Mouse (Mus musculus): Measurements from ENCODE around the gene Camsap1. TPM values are rescaled to one million over a fixed set of nuclear protein-coding genes. Genes with fewer than 3 reads are reported as not detected.

Camsap1 gene
- polyA plus RNA-seq, 1 experiment from 2014 or later: 19.1 TPM

GRCm38 (mm10) chr2:25884756-25885155 is 98.3 kb downstream of the Camsap1 start:
- Histone ChIP-seq H3K79me2 (ENCODE audit: inconsistent target) (no peaks in the 10 kb centered on the region), H3K4me3 (ENCODE audit: inconsistent target) (no peak overlapping the region), H3K27ac (no peak overlapping the region), H3K36me3 (ENCODE audit: inconsistent target) (no peaks in the 10 kb centered on the region)
- WGBS (ENCODE audit: missing documents): 94% methylated on average over 3 of the region's 3 CpGs

GRCm38 (mm10) chr2:25882276-25882675 is 100.8 kb downstream of the Camsap1 start:
- 62% methylated on average over 1 of the region's 1 CpGs for WGBS (ENCODE audit: missing documents)

GRCm38 (mm10) chr2:25879061-25879460 is 104.0 kb downstream of the Camsap1 start:
- Histone ChIP-seq H3K4me3 (ENCODE audit: inconsistent target) (no peak overlapping the region), H3K27ac (no peak overlapping the region), H3K79me2 (ENCODE audit: inconsistent target) (no peaks in the 10 kb centered on the region), H3K36me3 (ENCODE audit: inconsistent target) (no peaks in the 10 kb centered on the region)
- 56% methylated on average over 4 of the region's 4 CpGs for WGBS (ENCODE audit: missing documents)

More at GRCm38 (mm10) chr2:25882276-25882675, 100.8 kb downstream of the Camsap1 start:
- Histone ChIP-seq H3K79me2 (ENCODE audit: inconsistent target) (no peaks in the 10 kb centered on the region), H3K27ac (no peak overlapping the region), H3K36me3 (ENCODE audit: inconsistent target) (no peaks in the 10 kb centered on the region), H3K4me3 (ENCODE audit: inconsistent target) (no peak overlapping the region)

GRCm38 (mm10) chr2:25878516-25878915 is 104.6 kb downstream of the Camsap1 start:
- H3K36me3 ChIP-seq (ENCODE audit: inconsistent target): no peaks in the 10 kb centered on the region
- H3K27ac ChIP-seq: no peak overlapping the region
- WGBS (ENCODE audit: missing documents): 81% methylated on average over 2 of the region's 2 CpGs
- H3K4me3 ChIP-seq (ENCODE audit: inconsistent target): no peak overlapping the region
- no peaks in the 10 kb centered on the region for H3K79me2 ChIP-seq (ENCODE audit: inconsistent target)

- H3K79me2 ChIP-seq (ENCODE audit: inconsistent target): no peaks in the 10 kb centered on the region
- H3K4me3 ChIP-seq (ENCODE audit: inconsistent target): no peak overlapping the region
- no peak overlapping the region for H3K27ac ChIP-seq
- 9% methylated on average over 42 of the region's 49 CpGs for WGBS (ENCODE audit: missing documents)
- no peaks in the 10 kb centered on the region for H3K36me3 ChIP-seq (ENCODE audit: inconsistent target)
Measured at GRCm38 (mm10) chr2:25877736-25878268, 105.3 kb downstream of the Camsap1 start.

- Histone ChIP-seq H3K27ac (no peak overlapping the region), H3K4me3 (ENCODE audit: inconsistent target) (no peak overlapping the region), H3K79me2 (ENCODE audit: inconsistent target) (no peaks in the 10 kb centered on the region), H3K36me3 (ENCODE audit: inconsistent target) (no peaks in the 10 kb centered on the region)
- WGBS (ENCODE audit: missing documents): 39% methylated on average over 7 of the region's 7 CpGs
Measured at GRCm38 (mm10) chr2:25877250-25877735, 105.8 kb downstream of the Camsap1 start.

Other genes with a start within 250 kb of the Camsap1 start
- gene Obp2b, start 246.3 kb downstream of the Camsap1 start, polyA plus RNA-seq (2018): not detected in 3 replicates
- not detected in 3 replicates for gene Lcn3, start 217.7 kb downstream of the Camsap1 start, polyA plus RNA-seq (2018)
- not detected in 3 replicates for gene Lcn11, start 206.3 kb downstream of the Camsap1 start, polyA plus RNA-seq (2018)
- gene Gm13539, start 201.0 kb downstream of the Camsap1 start, polyA plus RNA-seq (2018): not detected in 3 replicates
- not detected in 3 replicates for gene Glt6d1, start 167.4 kb downstream of the Camsap1 start, polyA plus RNA-seq (2018)
- gene Lcn9, start 160.1 kb downstream of the Camsap1 start, polyA plus RNA-seq (2018): not detected in 3 replicates
- not detected in 3 replicates for gene Sohlh1, start 136.0 kb downstream of the Camsap1 start, polyA plus RNA-seq (2018)
- not detected in 3 replicates for gene Kcnt1, start 119.5 kb downstream of the Camsap1 start, polyA plus RNA-seq (2018)
- gene Ubac1, start 38.5 kb upstream of the Camsap1 start, polyA plus RNA-seq (2018): 16.6 to 30.2 TPM (median 21.0 TPM) in 3 replicates
- gene Nacc2, start 139.9 kb upstream of the Camsap1 start, polyA plus RNA-seq (2018): 16.9 to 21.8 TPM (median 19.0 TPM) in 3 replicates
- not detected in 3 replicates for gene Lhx3, start 225.0 kb upstream of the Camsap1 start, polyA plus RNA-seq (2018)

All from macrophage (primary cell).